Mouse (Mus musculus): ENCODE measurements around the gene Dnajc15. TPM values are rescaled to one million over a fixed set of nuclear protein-coding genes. Genes with fewer than 3 reads are reported as not detected.
"Not testable (repeated sequence)": the region's sequence is repeated elsewhere in the genome, so short reads cannot be mapped to it uniquely, and the experiment has no call there.

Dnajc15 gene
- polyA plus RNA-seq, 1 experiment from 2014 or later: 70.2 TPM

DNA sequence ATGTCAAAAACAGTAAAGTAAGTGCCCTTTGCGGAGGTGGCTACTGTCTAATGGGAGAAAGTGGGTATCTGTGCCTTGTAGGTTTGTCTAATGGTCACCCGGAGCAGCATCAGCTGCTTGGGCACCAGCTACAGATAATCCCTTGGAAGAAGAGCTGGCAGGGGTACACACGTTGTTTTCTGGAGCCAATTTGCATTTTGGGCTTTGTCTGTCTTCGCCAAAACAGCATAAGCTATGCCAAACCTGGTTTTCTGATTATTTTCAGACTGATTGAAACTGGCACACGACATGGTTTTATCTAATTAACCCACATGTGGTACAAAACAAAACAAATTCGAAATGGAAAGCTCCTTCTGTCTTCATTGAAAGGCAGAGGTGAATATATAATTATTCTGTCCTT, 7.7 kb upstream of the Dnajc15 start:
- WGBS: 75% methylated on average over 6 of the region's 6 CpGs
- Histone ChIP-seq H3K9ac (replicated peaks; ENCODE audit: low read depth) (no peak overlapping the region), H3K27ac (ENCODE audit: low read length) (no peak overlapping the region), H3K4me3 (ENCODE audit: low read depth, low read length) (no peak overlapping the region), H3K27me3 (replicated peaks; ENCODE audit: insufficient read depth, low read length) (no peaks in the 10 kb centered on the region), H3K36me3 (ENCODE audit: insufficient read depth, low read length) (no peaks in the 10 kb centered on the region), H3K4me1 (ENCODE audit: insufficient read depth, low read depth, low read length) (no peaks in the 10 kb centered on the region), H3K9me3 (ENCODE audit: low read length) (no peaks in the 10 kb centered on the region), H3K4me2 (replicated peaks; ENCODE audit: low read depth, low read length) (no peak overlapping the region)
- TF ChIP-seq CTCF (IDR thresholded peaks at IDR 0.05) (no peak), EP300 (IDR thresholded peaks at IDR 0.05) (no peak)
- ATAC-seq: no peak
- no peak for DNase-seq (ENCODE audit: low spot score)

DNA sequence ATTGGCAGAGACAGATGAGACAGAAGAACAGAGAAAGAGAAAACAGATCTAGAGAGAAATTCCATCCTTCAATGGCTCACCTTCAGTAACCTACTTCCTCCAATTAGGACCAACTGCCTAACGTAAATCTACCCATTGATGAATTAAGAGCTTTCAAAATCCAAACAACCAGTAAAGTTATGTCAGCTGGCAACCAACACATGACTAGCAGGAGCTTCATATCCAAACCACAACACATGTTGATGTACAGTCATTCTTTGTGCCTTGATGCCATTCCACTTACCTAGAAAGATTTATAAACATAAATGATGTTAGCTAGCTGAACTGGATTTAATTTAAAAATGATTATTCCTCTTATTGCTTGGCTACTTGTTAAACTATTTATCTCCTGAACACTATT, 7.1 kb upstream of the Dnajc15 start:
- no peak for ATAC-seq
- Histone ChIP-seq H3K27me3 (replicated peaks; ENCODE audit: insufficient read depth, low read length) (no peaks in the 10 kb centered on the region), H3K27ac (ENCODE audit: low read length) (no peak overlapping the region), H3K9me3 (ENCODE audit: low read length) (no peaks in the 10 kb centered on the region), H3K36me3 (ENCODE audit: insufficient read depth, low read length) (no peaks in the 10 kb centered on the region), H3K9ac (replicated peaks; ENCODE audit: low read depth) (no peak overlapping the region), H3K4me2 (replicated peaks; ENCODE audit: low read depth, low read length) (no peak overlapping the region), H3K4me3 (ENCODE audit: low read depth, low read length) (no peak overlapping the region), H3K4me1 (ENCODE audit: insufficient read depth, low read depth, low read length) (no peaks in the 10 kb centered on the region)
- DNase-seq (ENCODE audit: low spot score): no peak
- TF ChIP-seq EP300 (IDR thresholded peaks at IDR 0.05) (no peak), CTCF (IDR thresholded peaks at IDR 0.05) (no peak)
- 79% methylated on average over 1 of the region's 1 CpGs for WGBS

DNA sequence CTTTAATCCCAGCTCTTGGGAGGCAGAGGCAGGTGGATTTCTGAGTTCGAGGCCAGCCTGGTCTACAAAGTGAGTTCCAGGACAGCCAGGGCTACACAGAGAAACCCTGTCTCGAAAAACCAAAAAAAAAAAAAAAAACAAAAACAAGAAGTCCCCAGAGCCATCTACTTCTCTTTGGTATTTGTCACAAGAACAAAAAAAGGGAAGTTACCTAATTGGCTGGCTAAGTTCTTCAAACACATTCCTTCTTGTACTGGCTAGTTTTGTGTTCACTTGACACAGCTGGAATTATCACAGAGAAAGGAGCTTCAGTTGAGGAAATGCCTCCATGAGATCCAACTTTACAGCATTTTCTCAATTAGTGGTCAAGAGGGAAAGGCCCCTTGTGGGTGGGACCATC, 3.0 kb upstream of the Dnajc15 start:
- whole genome bisulfite sequencing: 40% methylated on average over 2 of the region's 2 CpGs
- H3K9ac ChIP-seq (replicated peaks; ENCODE audit: low read depth); H3K4me1 ChIP-seq (ENCODE audit: insufficient read depth, low read depth, low read length); H3K4me3 ChIP-seq (ENCODE audit: low read depth, low read length); ATAC-seq; H3K36me3 ChIP-seq (ENCODE audit: insufficient read depth, low read length); H3K9me3 ChIP-seq (ENCODE audit: low read length); H3K27ac ChIP-seq (ENCODE audit: low read length); H3K27me3 ChIP-seq (replicated peaks; ENCODE audit: insufficient read depth, low read length); H3K4me2 ChIP-seq (replicated peaks; ENCODE audit: low read depth, low read length): not testable (repeated sequence)
- DNase-seq (ENCODE audit: low spot score): peak; percentile 17

DNA sequence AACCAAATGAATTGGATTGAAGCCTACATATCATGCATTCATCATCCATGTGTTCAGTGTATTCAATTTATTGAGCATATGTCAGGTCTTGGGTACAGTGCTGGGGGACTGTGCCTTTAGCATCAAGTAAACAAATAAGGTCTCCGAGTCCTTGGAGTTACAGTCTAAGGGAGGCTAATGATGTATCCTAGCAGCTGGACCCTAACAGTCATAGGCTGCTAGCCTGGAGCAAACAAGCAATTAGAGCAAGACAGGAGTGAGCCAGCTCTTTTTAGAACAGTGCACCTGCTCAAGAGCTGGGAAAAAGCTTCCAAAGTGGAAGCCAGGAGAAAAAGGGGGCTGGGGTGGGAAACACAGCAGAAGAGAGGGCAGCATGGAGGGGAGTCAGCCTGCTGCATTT, 1.3 kb upstream of the Dnajc15 start:
- H3K9ac ChIP-seq (replicated peaks; ENCODE audit: low read depth): no peak overlapping the region
- no peak for ATAC-seq
- H3K4me1 ChIP-seq (ENCODE audit: insufficient read depth, low read depth, low read length): no peaks in the 10 kb centered on the region
- no peaks in the 10 kb centered on the region for H3K9me3 ChIP-seq (ENCODE audit: low read length)
- 71% methylated on average over 1 of the region's 1 CpGs for whole genome bisulfite sequencing
- TF ChIP-seq CTCF (IDR thresholded peaks at IDR 0.05) (no peak), EP300 (IDR thresholded peaks at IDR 0.05) (no peak)
- H3K27ac ChIP-seq (ENCODE audit: low read length): no peak overlapping the region
- no peak for DNase-seq (ENCODE audit: low spot score)
- no peaks in the 10 kb centered on the region for H3K36me3 ChIP-seq (ENCODE audit: insufficient read depth, low read length)
- no peak overlapping the region for H3K4me2 ChIP-seq (replicated peaks; ENCODE audit: low read depth, low read length)
- H3K27me3 ChIP-seq (replicated peaks; ENCODE audit: insufficient read depth, low read length): no peaks in the 10 kb centered on the region
- no peak overlapping the region for H3K4me3 ChIP-seq (ENCODE audit: low read depth, low read length)

DNA sequence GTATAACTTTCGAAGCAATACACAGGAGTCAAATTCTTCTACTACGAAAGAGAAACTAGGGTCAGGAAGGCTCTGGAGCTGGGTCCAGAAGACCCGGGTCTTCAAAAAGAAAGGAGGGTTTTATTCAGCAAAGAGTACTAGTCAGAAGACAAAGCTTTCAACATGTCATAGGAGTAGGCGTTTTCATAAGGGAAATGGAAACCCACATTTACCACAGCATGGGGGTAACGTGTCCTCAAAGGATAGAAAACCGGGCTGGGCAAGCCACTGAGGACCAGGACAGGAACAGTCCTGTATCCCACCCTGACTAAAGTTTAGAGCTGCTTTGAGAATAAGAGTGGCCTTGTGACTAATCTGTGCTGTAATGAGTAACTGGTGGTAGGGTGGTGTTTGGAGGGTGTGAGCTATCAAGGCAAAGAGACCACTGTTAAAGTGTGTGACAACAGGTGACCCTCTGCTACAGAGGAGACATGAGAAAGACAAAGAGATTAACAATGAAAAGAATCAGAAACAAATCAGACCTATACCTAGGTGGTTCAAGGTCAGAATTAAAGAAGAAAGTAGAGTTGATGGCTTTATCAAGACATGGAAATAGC, 3.4 kb downstream of the Dnajc15 start:
- Histone ChIP-seq H3K9me3 (ENCODE audit: low read length) (no peaks in the 10 kb centered on the region), H3K27me3 (replicated peaks; ENCODE audit: insufficient read depth, low read length) (no peaks in the 10 kb centered on the region), H3K4me2 (replicated peaks; ENCODE audit: low read depth, low read length) (no peak overlapping the region), H3K4me3 (ENCODE audit: low read depth, low read length) (no peak overlapping the region), H3K9ac (replicated peaks; ENCODE audit: low read depth) (no peak overlapping the region), H3K36me3 (ENCODE audit: insufficient read depth, low read length) (no peaks in the 10 kb centered on the region), H3K27ac (ENCODE audit: low read length) (no peak overlapping the region), H3K4me1 (ENCODE audit: insufficient read depth, low read depth, low read length) (no peaks in the 10 kb centered on the region)
- ATAC-seq: no peak
- no peak for DNase-seq (ENCODE audit: low spot score)
- TF ChIP-seq CTCF (IDR thresholded peaks at IDR 0.05) (no peak), EP300 (IDR thresholded peaks at IDR 0.05) (no peak)
- 89% methylated on average over 6 of the region's 6 CpGs for WGBS

DNA sequence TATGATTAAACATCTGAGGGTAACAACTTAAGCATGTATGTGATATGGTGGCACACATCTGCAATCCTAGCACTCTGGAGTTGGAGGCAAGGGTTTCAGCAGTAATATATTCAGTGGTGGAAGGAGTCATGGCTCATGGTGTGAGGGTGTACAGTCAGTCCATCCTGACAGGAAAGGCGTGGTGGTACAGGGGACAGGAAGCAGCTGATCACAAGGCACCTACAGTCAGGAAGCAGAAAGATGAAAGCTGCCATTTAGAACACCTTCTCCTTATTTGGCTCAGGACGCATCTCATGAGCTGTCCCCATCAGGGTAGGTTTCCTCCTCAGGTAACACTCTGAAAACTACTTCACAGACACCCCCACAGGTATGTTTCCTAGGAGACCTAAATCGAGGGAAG, 4.0 kb downstream of the Dnajc15 start:
- no peak for ATAC-seq
- no peak for TF ChIP-seq EP300 (IDR thresholded peaks at IDR 0.05)
- TF ChIP-seq CTCF (IDR thresholded peaks at IDR 0.05): no peak
- Histone ChIP-seq H3K4me2 (replicated peaks; ENCODE audit: low read depth, low read length) (no peak overlapping the region), H3K4me3 (ENCODE audit: low read depth, low read length) (no peak overlapping the region), H3K4me1 (ENCODE audit: insufficient read depth, low read depth, low read length) (no peaks in the 10 kb centered on the region), H3K36me3 (ENCODE audit: insufficient read depth, low read length) (no peaks in the 10 kb centered on the region), H3K9me3 (ENCODE audit: low read length) (no peaks in the 10 kb centered on the region), H3K27ac (ENCODE audit: low read length) (no peak overlapping the region), H3K27me3 (replicated peaks; ENCODE audit: insufficient read depth, low read length) (no peaks in the 10 kb centered on the region), H3K9ac (replicated peaks; ENCODE audit: low read depth) (no peak overlapping the region)
- no peak for DNase-seq (ENCODE audit: low spot score)
- 74% methylated on average over 3 of the region's 3 CpGs for WGBS

DNA sequence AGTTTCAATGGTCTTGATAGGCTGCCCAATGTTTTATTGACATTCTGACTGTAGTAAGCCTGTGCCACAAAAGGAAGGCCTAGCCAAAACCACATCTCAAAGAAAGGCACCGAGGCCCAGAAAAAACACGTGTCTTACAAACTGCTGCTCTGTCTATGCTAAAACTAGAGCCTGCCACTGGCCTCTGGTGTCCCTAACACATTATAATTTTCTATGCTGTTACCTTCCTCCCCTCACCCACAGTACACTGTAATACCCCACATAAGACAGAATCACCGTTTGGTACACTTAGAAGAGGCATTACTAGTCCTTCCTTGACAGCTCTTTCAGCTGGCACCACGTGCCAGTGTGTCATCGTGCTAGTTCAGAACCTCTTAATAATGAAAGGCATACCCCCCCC, 7.3 kb downstream of the Dnajc15 start:
- Histone ChIP-seq H3K4me2 (replicated peaks; ENCODE audit: low read depth, low read length) (no peak overlapping the region), H3K9me3 (ENCODE audit: low read length) (no peaks in the 10 kb centered on the region), H3K4me1 (ENCODE audit: insufficient read depth, low read depth, low read length) (no peaks in the 10 kb centered on the region), H3K36me3 (ENCODE audit: insufficient read depth, low read length) (no peaks in the 10 kb centered on the region), H3K27me3 (replicated peaks; ENCODE audit: insufficient read depth, low read length) (no peaks in the 10 kb centered on the region), H3K9ac (replicated peaks; ENCODE audit: low read depth) (no peak overlapping the region), H3K4me3 (ENCODE audit: low read depth, low read length) (no peak overlapping the region), H3K27ac (ENCODE audit: low read length) (no peak overlapping the region)
- TF ChIP-seq CTCF (IDR thresholded peaks at IDR 0.05) (no peak), EP300 (IDR thresholded peaks at IDR 0.05) (no peak)
- DNase-seq (ENCODE audit: low spot score) (no peak), ATAC-seq (no peak)
- WGBS: 82% methylated on average over 5 of the region's 5 CpGs
